Mouse (Mus musculus) lung, adult 2 months (tissue): ENCODE results near the gene Ano4.

Experiments
- CTCF ChIP-seq: fragments of 200-500 bp; IDR thresholded peaks from 2 replicates; pipeline ENCODE4 v1.5.1; 2011; ENCODE audit warnings: mild to moderate bottlenecking, low read length, control low read depth; ENCODE audit not compliant: insufficient read depth
- POLR2A ChIP-seq: fragments of 200-500 bp; IDR thresholded peaks from 2 replicates; pipeline ENCODE4 v1.6.1; 2011; ENCODE audit warnings: low read depth, mild to moderate bottlenecking, control low read depth, low read length, borderline replicate concordance; ENCODE audit errors: extremely low read depth

GRCm38 (mm10) chr10:89273001-89273680 is 71.4 kb downstream of the Ano4 start:
- TF ChIP-seq POLR2A (no peak), CTCF (no peak)
